Mouse (Mus musculus): ENCODE measurements around the gene Tbata. TPM values are rescaled to one million over a fixed set of nuclear protein-coding genes. Genes with fewer than 3 reads are reported as not detected.
A peak's percentile ranks its signal among the peaks of the same experiment; 100 is the strongest.

Gene Tbata
- polyA plus RNA-seq, 1 experiment from 2014 or later: not detected

DNA sequence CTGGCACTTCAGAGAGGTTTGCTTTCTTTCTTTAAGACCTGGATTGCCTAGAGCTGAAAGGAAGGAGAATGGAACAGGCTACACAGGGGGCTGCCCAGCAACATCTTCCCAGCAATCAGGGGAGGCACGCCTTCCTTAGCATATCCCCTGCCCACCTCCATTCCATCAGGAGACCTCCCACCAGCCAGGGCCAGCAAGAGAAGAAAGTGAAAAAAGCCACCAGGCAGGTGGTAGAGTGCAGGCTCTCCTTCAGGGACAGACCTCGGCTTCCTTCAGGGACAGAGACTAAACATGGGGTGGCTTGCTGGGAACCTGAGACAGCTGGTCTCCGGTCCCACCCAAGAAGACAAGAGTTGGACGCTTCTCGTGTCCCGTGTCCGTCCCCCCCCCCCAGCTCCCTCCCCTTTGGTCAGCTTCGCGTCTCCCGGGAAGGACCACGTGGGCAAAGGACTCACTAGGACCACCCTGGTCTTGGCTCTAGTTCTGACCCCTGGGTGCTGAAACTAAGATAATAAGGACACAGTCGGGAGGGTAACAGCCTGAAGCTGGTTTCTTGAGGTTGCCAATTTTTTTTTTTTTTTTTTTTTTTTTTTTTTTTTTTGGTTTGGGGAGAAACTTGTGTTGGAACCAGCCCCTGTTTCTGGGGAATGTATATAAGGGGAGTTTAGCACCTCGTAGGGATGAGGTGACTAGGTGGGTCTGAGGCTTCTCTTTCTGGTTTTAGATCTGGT lies 3.1 kb downstream of the Tbata start:
- Histone ChIP-seq H3K4me1 (ENCODE audit: control insufficient read depth, insufficient read depth, low read length) (no peaks in the 10 kb centered on the region), H3K4me3 (replicated peaks; ENCODE audit: low read depth, low read length) (no peak overlapping the region), H3K27me3 (ENCODE audit: control insufficient read depth, insufficient read depth, low read length) (no peaks in the 10 kb centered on the region), H3K36me3 (ENCODE audit: control insufficient read depth, insufficient read depth, low read length) (no peaks in the 10 kb centered on the region), H3K9me3 (ENCODE audit: control insufficient read depth, low read length) (no peaks in the 10 kb centered on the region), H3K9ac (replicated peaks; ENCODE audit: low read length) (no peak overlapping the region), H3K27ac (replicated peaks; ENCODE audit: low read depth, low read length) (no peak overlapping the region), H3K4me2 (ENCODE audit: low read length) (no peak overlapping the region)
- no peak for ATAC-seq (ENCODE audit: low FRiP score, low TSS enrichment)
- no peak for DNase-seq
- WGBS: 47% methylated on average over 13 of the region's 13 CpGs

DNA sequence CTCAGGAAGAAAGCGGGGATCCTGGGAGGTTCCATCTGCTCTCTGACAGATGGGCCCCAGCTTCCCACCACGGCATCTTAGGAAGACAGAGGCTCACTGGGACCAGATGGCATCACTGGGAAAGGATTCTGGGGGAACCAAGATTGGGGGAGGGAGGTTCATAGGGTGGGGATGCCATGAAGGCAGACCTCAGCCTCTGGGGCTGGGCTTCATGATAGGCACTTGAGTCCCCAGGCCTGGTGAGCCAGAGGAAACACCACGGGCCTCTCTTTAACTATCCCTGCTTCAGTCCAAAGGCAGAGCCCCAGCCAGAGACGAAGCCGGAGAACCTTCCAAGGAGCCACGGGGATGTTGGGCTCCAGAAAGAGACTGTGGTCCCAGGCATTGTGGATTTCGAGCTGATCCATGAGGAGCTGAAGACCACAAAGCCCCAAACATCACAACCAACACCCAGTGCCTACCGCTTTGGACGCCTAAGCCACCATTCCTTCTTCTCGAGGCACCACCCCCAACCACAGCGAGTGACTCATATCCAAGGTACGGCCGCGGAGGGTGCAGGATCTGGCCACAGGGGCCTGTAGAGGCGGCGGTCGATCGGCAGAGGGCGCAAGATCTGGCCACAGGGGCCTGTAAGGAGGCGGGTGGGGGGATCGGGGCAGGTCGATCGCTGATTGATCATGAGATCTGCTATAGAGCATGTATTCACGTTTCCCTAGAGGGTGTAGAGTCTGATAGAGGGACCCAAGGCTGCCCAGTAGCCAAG lies 3.9 kb downstream of the Tbata start:
- Histone ChIP-seq H3K9me3 (ENCODE audit: control insufficient read depth, low read length) (no peaks in the 10 kb centered on the region), H3K4me3 (replicated peaks; ENCODE audit: low read depth, low read length) (no peak overlapping the region), H3K4me1 (ENCODE audit: control insufficient read depth, insufficient read depth, low read length) (no peaks in the 10 kb centered on the region), H3K9ac (replicated peaks; ENCODE audit: low read length) (no peak overlapping the region), H3K27me3 (ENCODE audit: control insufficient read depth, insufficient read depth, low read length) (no peaks in the 10 kb centered on the region), H3K36me3 (ENCODE audit: control insufficient read depth, insufficient read depth, low read length) (no peaks in the 10 kb centered on the region), H3K4me2 (ENCODE audit: low read length) (no peak overlapping the region), H3K27ac (replicated peaks; ENCODE audit: low read depth, low read length) (no peak overlapping the region)
- no peak for ATAC-seq (ENCODE audit: low FRiP score, low TSS enrichment)
- WGBS: 15% methylated on average over 24 of the region's 24 CpGs
- peak; percentile 34 for DNase-seq

DNA sequence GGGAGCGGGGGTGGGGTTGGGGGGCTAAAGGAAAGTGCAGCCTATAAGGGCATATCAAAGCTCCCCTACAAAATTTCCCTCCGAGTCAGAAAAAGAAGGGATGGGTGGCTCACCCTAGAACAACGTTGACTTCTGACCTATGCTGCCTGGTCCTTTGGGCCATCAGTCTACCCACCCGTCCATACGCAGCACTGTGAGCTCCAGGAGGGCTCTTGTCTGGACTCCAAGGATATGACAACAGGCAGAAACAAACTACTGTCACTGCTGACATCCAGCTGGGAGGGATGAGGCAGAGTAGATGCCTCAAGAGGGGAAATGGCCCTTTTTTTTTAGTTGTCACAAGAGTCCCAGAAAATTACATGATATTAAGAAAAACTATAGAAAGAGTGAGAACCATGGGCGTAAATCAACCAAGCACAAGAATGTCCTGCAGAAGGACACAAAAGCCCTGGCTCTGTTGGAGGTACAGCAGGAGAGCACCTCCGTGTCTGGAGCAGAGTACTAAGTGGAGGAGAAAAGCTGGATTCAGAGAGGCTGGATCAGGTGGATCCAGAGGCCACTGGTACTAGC lies 4.6 kb downstream of the Tbata start:
- no peak overlapping the region for H3K27ac ChIP-seq (replicated peaks; ENCODE audit: low read depth, low read length)
- no peak overlapping the region for H3K4me3 ChIP-seq (replicated peaks; ENCODE audit: low read depth, low read length)
- no peaks in the 10 kb centered on the region for H3K4me1 ChIP-seq (ENCODE audit: control insufficient read depth, insufficient read depth, low read length)
- ATAC-seq (ENCODE audit: low FRiP score, low TSS enrichment): no peak
- H3K9ac ChIP-seq (replicated peaks; ENCODE audit: low read length): no peak overlapping the region
- H3K27me3 ChIP-seq (ENCODE audit: control insufficient read depth, insufficient read depth, low read length): no peaks in the 10 kb centered on the region
- no peak overlapping the region for H3K4me2 ChIP-seq (ENCODE audit: low read length)
- no peak for DNase-seq
- WGBS: 44% methylated on average over 7 of the region's 7 CpGs
- no peaks in the 10 kb centered on the region for H3K36me3 ChIP-seq (ENCODE audit: control insufficient read depth, insufficient read depth, low read length)
- H3K9me3 ChIP-seq (ENCODE audit: control insufficient read depth, low read length): no peaks in the 10 kb centered on the region

DNA sequence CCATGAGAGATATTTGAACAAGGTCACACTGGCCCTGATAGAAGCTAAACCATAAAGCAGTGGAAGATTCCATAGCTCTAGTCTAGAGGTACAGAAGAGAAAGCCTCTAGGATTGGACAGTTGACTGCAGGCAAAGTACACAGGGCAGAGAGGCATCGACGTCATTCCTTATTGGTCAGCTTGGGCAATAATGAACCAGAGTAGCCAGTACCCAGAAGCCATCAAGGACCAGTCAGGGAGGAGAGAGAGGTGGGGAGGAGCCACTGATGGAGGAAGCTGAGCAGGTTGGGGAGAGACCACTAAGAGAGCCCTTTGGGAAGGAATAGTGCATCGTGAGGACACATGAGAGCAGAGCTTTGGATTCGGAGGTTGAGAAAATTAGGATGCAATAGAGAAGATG lies 6.0 kb downstream of the Tbata start:
- Histone ChIP-seq H3K36me3 (ENCODE audit: control insufficient read depth, insufficient read depth, low read length) (no peaks in the 10 kb centered on the region), H3K27me3 (ENCODE audit: control insufficient read depth, insufficient read depth, low read length) (no peaks in the 10 kb centered on the region), H3K4me1 (ENCODE audit: control insufficient read depth, insufficient read depth, low read length) (no peaks in the 10 kb centered on the region), H3K4me3 (replicated peaks; ENCODE audit: low read depth, low read length) (no peak overlapping the region), H3K9me3 (ENCODE audit: control insufficient read depth, low read length) (no peaks in the 10 kb centered on the region), H3K9ac (replicated peaks; ENCODE audit: low read length) (no peak overlapping the region), H3K27ac (replicated peaks; ENCODE audit: low read depth, low read length) (no peak overlapping the region), H3K4me2 (ENCODE audit: low read length) (no peak overlapping the region)
- DNase-seq (no peak), ATAC-seq (ENCODE audit: low FRiP score, low TSS enrichment) (no peak)
- WGBS: 89% methylated on average over 4 of the region's 4 CpGs

DNA sequence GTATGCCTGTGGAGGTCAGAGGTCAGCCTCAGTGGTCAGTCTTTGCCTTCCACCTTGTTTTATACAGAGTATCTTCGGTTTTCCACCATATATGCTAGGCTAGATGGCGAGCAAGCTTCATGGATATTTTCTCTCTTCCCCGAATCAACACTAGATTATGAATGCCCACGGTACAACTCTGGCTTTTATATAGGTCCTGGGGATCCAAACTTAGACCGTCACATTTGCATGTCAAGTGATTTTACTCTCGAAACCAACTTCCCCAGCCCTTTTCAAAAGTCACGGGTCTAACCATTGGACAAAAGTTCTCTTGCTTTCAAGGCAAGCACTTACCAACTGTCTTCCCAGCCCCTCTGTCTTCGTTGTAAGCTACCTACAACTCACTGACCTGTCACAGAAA lies 6.9 kb downstream of the Tbata start:
- H3K9me3 ChIP-seq (ENCODE audit: control insufficient read depth, low read length): no peaks in the 10 kb centered on the region
- no peak overlapping the region for H3K4me3 ChIP-seq (replicated peaks; ENCODE audit: low read depth, low read length)
- no peak overlapping the region for H3K27ac ChIP-seq (replicated peaks; ENCODE audit: low read depth, low read length)
- H3K9ac ChIP-seq (replicated peaks; ENCODE audit: low read length): no peak overlapping the region
- no peaks in the 10 kb centered on the region for H3K36me3 ChIP-seq (ENCODE audit: control insufficient read depth, insufficient read depth, low read length)
- H3K4me2 ChIP-seq (ENCODE audit: low read length): no peak overlapping the region
- DNase-seq: no peak
- H3K27me3 ChIP-seq (ENCODE audit: control insufficient read depth, insufficient read depth, low read length): no peaks in the 10 kb centered on the region
- WGBS: 88% methylated on average over 8 of the region's 8 CpGs
- no peak for ATAC-seq (ENCODE audit: low FRiP score, low TSS enrichment)
- H3K4me1 ChIP-seq (ENCODE audit: control insufficient read depth, insufficient read depth, low read length): no peaks in the 10 kb centered on the region

DNA sequence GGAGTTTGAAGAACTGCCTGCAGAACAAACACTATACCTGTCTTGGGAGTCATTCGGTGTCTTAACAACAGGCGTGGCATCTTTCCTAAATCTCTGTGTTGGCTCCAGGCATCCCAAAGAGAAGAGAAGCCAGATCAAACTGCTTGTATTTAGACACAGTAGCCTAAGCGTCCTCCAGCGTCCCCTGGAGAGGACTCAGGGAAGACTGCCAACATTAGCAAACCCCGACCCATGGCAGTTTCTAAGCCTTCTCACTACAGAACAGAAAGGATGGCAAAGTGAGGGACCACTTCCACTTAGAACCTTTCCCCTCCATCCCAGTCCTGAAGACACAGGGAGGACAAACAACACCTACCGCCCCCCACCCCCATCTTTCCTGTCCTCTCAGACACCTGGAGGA lies 8.2 kb downstream of the Tbata start:
- no peaks in the 10 kb centered on the region for H3K4me1 ChIP-seq (ENCODE audit: control insufficient read depth, insufficient read depth, low read length)
- no peak overlapping the region for H3K9ac ChIP-seq (replicated peaks; ENCODE audit: low read length)
- no peaks in the 10 kb centered on the region for H3K36me3 ChIP-seq (ENCODE audit: control insufficient read depth, insufficient read depth, low read length)
- DNase-seq (no peak), ATAC-seq (ENCODE audit: low FRiP score, low TSS enrichment) (no peak)
- no peak overlapping the region for H3K27ac ChIP-seq (replicated peaks; ENCODE audit: low read depth, low read length)
- no peaks in the 10 kb centered on the region for H3K27me3 ChIP-seq (ENCODE audit: control insufficient read depth, insufficient read depth, low read length)
- H3K9me3 ChIP-seq (ENCODE audit: control insufficient read depth, low read length): no peaks in the 10 kb centered on the region
- no peak overlapping the region for H3K4me2 ChIP-seq (ENCODE audit: low read length)
- no peak overlapping the region for H3K4me3 ChIP-seq (replicated peaks; ENCODE audit: low read depth, low read length)
- WGBS: 74% methylated on average over 6 of the region's 6 CpGs

DNA sequence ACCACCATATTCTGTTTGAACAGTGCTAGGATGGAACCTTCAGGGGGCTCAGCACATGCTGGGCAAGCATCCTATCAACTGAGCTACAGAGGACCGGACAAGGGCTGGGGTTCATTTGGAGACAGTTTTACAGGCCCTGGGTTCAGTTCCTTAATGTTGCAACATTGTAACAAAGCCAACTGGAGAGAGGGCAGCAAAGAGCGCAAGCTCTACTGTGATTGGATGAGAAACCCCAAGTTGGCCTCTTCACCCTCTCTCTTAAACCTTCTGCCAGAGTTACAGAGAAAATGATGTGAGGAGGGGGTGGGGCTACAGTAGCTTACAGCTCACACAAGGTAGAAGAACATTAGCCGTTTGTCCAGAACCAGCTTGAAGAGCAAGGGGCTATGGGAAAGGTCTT lies 15.2 kb downstream of the Tbata start:
- no peaks in the 10 kb centered on the region for H3K9me3 ChIP-seq (ENCODE audit: control insufficient read depth, low read length)
- H3K36me3 ChIP-seq (ENCODE audit: control insufficient read depth, insufficient read depth, low read length): no peaks in the 10 kb centered on the region
- WGBS: 90% methylated on average over 3 of the region's 3 CpGs
- no peak overlapping the region for H3K4me3 ChIP-seq (replicated peaks; ENCODE audit: low read depth, low read length)
- no peaks in the 10 kb centered on the region for H3K27me3 ChIP-seq (ENCODE audit: control insufficient read depth, insufficient read depth, low read length)
- H3K9ac ChIP-seq (replicated peaks; ENCODE audit: low read length): no peak overlapping the region
- H3K4me1 ChIP-seq (ENCODE audit: control insufficient read depth, insufficient read depth, low read length): no peaks in the 10 kb centered on the region
- no peak for ATAC-seq (ENCODE audit: low FRiP score, low TSS enrichment)
- DNase-seq: no peak
- no peak overlapping the region for H3K4me2 ChIP-seq (ENCODE audit: low read length)
- no peak overlapping the region for H3K27ac ChIP-seq (replicated peaks; ENCODE audit: low read depth, low read length)

DNA sequence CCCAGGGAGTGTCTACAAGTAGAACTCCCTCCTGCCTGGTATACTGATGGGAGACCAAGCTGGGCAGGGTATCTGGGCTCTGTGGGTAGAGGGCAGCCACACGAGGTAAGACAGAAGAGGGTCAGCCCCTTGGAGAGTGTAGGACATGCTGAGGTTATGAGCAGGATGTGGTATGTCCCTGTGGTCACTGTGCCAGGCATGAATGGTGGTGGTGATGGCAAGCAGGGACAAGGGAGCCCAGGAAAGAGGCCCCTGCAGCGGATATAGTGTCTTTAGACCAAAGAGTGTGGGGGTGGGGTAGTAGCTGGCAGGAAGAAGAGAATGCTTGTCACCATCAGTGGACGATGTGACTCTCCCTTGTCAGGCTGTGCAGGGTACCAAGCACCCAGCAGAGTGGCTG lies 16.3 kb downstream of the Tbata start:
- WGBS: 78% methylated on average over 3 of the region's 3 CpGs
- no peaks in the 10 kb centered on the region for H3K9me3 ChIP-seq (ENCODE audit: control insufficient read depth, low read length)
- H3K27me3 ChIP-seq (ENCODE audit: control insufficient read depth, insufficient read depth, low read length): no peaks in the 10 kb centered on the region
- H3K4me1 ChIP-seq (ENCODE audit: control insufficient read depth, insufficient read depth, low read length): no peaks in the 10 kb centered on the region
- no peak overlapping the region for H3K27ac ChIP-seq (replicated peaks; ENCODE audit: low read depth, low read length)
- DNase-seq (no peak), ATAC-seq (ENCODE audit: low FRiP score, low TSS enrichment) (no peak)
- no peaks in the 10 kb centered on the region for H3K36me3 ChIP-seq (ENCODE audit: control insufficient read depth, insufficient read depth, low read length)
- no peak overlapping the region for H3K4me2 ChIP-seq (ENCODE audit: low read length)
- H3K9ac ChIP-seq (replicated peaks; ENCODE audit: low read length): no peak overlapping the region
- no peak overlapping the region for H3K4me3 ChIP-seq (replicated peaks; ENCODE audit: low read depth, low read length)

DNA sequence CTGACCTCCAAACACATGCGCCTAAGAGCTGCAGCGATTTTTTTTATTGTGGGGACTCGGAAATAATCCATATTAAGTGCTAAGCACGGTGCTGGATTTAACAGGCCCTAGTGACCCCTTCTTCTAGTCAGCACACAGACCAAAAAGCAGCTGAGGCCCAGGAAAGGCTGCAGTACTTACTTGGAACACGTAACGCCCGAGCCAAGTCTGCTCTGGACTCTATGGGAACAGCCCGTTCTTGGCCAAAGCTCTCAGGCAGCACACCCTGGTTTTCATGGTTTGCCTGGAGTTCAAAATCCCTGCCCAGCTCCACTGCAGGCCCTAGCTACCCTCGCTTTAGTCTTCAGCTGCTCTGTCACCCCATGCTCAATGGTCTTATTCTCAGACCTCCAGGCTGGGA lies 22.9 kb downstream of the Tbata start:
- no peak overlapping the region for H3K9ac ChIP-seq (replicated peaks; ENCODE audit: low read length)
- no peak for ATAC-seq (ENCODE audit: low FRiP score, low TSS enrichment)
- H3K27ac ChIP-seq (replicated peaks; ENCODE audit: low read depth, low read length): no peak overlapping the region
- no peak overlapping the region for H3K4me3 ChIP-seq (replicated peaks; ENCODE audit: low read depth, low read length)
- no peaks in the 10 kb centered on the region for H3K4me1 ChIP-seq (ENCODE audit: control insufficient read depth, insufficient read depth, low read length)
- H3K27me3 ChIP-seq (ENCODE audit: control insufficient read depth, insufficient read depth, low read length): no peaks in the 10 kb centered on the region
- DNase-seq: no peak
- no peaks in the 10 kb centered on the region for H3K36me3 ChIP-seq (ENCODE audit: control insufficient read depth, insufficient read depth, low read length)
- no peaks in the 10 kb centered on the region for H3K9me3 ChIP-seq (ENCODE audit: control insufficient read depth, low read length)
- WGBS: 79% methylated on average over 9 of the region's 9 CpGs
- no peak overlapping the region for H3K4me2 ChIP-seq (ENCODE audit: low read length)

All from midbrain, embryonic 14.5 days (tissue).